Mouse (Mus musculus) right cerebral cortex, postnatal 36 days (tissue): ENCODE measurements around the gene Arf4.

Experiments
- DNase-seq, 2 experiments: peaks; one replicate each; pipeline ENCODE4 v3.0.0; 2022; ENCODE audit warnings: low spot score in 2 of 2, mixed read lengths in 1 of 2

Gene Arf4

GRCm38 (mm10) chr14:26637851-26638707 lies at the start of gene Arf4:
Gene Arf4, plus strand, starts transcription at chr14:26638074.
- DNase-seq = peak; percentile 98 to 99

DNA sequence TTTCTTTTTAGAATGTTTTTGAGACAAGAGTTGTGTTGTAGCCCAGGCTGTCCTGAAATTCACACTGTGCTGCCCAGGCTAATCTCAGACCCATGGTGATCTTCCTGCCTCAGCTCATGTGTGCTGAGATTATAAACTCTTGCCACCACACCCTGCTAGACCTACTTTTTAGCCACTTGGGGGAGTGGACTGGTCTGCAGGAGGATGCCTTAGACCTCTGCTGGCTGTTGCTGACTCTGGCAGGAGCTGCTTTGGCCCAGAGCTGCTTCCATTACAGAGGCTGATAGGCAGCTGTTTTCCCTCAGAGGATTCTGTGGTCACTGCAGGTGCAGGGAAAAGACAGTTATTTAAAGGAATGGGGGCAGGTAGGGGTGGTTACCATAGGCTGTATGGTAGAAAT lies 46.5 kb upstream of the Arf4 start:
- DNase-seq = no peak

DNA sequence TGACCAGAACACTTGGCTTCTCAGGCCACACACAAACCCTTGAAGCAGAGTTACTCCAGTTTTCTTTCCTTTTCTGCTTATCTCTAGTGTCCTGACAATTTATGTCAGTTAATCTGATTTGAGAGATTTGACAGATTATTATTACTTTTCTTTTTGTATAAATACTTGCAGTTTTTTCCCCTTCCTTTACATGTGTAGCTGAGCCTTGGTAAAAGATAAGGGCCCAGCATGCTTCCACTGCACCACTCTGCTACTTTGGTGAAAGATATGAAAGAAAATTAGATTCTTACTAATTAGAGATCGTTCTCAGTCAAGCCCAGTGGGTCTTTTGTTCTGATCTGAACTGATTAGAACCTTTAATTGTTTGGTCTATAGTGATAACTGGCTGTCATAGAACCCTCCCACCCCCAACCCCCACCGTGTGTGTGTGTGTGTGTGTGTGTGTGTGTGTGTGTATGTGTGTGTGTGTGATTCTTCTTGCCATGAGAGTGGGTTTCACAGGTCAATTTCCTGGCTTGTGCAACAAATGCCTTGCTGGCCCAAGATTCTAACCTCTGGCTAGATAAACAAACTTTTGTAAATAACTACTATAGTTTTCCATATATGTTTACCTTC lies 44.5 kb upstream of the Arf4 start:
- DNase-seq = no peak

GRCm38 (mm10) chr14:26595167-26595566 lies 42.7 kb upstream of the Arf4 start:
- DNase-seq = no peak

DNA sequence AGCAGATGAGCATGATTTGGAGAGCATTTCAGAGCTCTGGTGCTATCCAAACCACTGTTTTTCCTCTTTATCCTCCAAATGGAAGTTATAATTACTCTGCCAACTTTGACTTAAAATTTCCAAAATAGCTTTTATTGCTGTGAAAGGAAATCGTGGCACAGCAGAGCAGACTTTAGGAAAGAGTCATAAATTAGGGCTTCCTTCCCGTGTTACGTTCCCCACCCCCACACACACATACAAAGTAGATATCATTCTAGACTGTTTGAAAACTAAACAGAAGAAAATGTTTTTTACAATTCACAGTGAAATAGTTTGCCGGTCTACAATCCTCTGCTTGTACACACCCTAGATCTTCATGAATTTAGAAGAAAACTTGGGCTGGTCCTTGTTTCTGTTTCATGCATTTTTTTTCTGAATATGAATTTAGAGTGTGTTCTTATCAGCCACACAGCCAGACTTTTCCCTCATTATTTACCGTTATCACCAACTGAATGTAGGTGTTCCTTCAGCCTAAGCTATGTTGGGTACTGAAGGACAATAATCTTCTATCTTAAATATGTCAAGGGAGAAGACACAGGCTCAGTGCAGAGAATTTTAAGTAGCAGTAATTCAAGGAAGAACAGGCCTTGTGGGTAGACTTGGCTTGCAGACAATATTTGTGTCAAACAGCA lies 42.0 kb upstream of the Arf4 start:
- DNase-seq = no peak

- no peak for DNase-seq
Observed at GRCm38 (mm10) chr14:26605354-26605753, 32.5 kb upstream of the Arf4 start.

DNA sequence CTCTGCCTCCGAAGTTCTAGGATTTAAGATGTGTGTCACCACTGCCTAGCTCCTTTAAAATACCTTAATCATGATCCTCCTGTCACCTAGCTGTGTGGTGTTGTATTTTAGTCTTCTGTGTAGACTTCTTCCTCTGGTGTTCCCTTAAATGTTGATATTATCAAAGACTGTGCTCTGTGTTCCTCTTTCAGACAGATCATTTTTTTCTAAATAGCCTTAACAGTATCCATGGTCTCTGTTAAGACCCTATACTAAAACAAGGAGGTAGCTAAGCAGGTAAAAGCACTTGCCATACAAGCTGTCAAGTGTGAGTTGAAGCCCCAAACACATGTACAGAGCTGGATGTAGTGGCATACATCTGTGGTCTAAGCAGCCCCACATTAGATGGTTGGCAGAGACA lies 28.2 kb upstream of the Arf4 start:
- DNase-seq = no peak

- DNase-seq = no peak
Observed at GRCm38 (mm10) chr14:26610689-26611088, 27.2 kb upstream of the Arf4 start.

GRCm38 (mm10) chr14:26625301-26625700 lies 12.6 kb upstream of the Arf4 start:
- no peak for DNase-seq

DNA sequence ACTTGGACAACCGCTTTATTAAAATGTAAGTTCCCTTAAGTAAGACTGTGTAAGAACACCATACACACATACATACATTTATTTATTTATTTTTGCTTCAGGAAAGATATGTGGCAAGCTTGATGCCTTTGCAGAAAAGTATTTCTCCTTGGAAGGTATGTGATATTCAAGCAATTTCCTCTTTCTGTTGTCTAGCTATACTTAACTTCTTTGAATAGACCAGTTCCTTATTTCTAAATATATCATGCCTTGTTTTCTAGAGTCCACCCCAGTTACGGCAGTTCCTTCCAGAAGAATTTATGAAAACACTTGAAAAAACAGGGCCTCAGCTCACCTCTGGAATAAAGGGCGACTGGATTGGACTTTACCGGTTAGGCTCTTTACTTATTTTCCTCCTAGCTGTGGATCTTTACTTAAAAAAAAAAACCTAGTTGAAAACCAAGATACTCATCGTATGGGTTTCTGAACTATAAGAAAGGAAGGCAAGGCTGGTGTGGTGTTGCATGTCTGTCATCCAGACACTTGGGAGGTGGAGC lies 11.2 kb upstream of the Arf4 start:
- no peak for DNase-seq

- peak; percentile 10 to 12 for DNase-seq
Observed at GRCm38 (mm10) chr14:26637025-26637850, 636 bp upstream of the Arf4 start.

DNA sequence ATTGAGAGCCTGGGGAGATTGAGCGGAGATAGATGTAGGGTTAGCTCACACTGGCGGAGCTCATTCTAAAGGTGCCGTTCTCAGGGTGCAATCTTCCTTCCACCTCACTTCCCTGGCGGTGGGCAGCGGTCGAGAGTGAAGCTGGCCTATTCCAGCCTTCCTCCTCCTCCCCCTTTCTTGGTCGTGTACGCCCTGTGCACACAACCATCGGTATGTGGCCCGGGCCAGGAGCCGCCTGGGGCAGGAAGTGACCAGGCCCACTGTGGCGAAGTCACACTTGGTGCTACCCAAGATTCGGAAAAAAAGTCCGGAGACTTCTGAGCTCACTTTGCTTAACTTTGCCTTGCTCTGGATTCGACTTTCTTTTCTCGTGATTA lies 822 bp downstream of the Arf4 start:
- peak; percentile 22 to 27 for DNase-seq

DNA sequence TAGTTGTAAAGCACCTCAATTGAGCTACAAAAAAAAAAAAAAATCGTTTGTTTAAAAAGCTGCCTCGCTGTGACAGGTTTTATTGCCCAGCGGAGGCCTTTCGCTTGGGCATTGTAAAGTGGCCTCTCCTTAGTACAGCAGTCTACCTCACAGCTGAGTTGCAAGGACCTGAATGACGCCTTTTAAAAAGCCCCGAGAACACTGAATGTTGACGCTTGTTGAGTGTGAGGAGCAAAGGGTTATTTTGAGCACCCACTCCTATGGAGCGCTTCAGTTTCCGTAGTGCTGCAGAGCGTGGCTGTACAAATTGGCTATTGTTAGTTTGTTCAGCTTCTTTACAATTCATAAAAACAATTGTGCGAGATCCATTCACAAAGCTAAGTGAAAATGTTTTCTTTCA lies 1.4 kb downstream of the Arf4 start:
- no peak for DNase-seq

DNA sequence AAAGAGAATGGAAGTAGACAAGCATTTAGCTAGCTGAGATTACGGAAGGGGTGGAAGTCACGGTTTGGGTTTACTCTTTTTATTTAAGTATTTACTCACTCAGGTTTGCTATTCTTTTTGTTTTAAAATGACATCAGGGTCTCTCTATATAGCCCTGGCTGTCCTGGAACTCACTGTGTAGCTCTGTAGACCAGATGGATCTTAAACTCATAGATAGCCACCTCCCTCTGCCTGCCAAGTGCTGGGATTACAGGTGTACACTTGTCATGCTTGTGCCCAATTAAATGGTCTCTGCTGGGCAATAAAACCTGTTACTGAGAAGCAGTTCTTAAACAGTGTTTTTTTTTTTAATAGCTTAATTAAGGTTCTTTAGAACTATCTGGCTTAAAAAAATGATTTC lies 2.1 kb downstream of the Arf4 start:
- no peak for DNase-seq

GRCm38 (mm10) chr14:26643006-26643624 lies 5.2 kb downstream of the Arf4 start:
- no peak for DNase-seq

DNA sequence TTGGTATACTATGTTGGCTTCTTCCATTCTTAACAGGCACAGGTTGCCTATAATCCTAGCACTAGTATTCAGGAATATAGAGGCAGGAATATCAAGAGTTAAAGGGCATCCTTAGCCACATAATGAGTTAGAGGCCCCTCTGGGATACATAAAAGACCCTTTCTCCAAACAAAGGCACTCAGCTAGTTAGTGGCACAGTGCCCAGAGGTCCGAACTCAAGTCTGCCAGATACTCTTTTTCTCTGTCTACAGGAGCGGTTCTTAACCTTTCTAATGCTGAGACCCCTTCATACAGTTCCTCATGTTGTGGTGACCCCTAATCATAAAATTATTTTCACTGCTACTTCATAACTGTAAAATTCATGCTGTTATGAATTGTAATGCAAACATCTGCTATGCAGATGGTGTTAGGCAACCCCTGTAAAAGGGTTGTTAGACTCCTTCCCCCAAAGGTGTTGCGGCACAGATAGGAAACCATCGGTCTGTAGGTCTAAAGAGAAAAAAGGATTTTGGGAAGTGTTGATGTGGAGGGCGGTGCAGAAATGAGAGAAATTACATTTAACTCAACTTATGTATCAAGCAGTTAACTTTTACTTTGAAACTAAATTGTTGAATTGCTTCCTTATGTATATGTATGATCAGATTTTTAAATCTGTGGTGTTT lies 8.2 kb downstream of the Arf4 start:
- DNase-seq = no peak

DNA sequence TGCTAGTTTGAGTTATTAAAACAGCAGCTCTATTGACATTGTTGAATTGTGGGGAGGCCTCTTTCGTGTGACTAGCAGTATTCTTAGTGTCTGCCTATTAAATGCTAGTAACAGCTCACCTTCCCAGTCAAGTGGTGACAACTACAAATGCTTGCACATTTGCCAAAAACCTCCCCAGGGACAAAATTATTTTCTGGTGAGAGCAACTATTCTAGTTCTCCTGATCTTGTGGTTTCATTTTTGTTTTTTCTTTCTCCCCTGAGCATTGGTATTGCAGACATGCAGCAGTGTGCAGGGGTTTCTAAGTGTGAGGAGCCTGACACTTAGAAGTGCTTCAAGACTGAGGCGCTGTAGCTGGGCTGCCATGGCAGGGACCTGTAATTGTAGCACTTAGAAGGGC lies 9.9 kb downstream of the Arf4 start:
- DNase-seq = no peak

DNA sequence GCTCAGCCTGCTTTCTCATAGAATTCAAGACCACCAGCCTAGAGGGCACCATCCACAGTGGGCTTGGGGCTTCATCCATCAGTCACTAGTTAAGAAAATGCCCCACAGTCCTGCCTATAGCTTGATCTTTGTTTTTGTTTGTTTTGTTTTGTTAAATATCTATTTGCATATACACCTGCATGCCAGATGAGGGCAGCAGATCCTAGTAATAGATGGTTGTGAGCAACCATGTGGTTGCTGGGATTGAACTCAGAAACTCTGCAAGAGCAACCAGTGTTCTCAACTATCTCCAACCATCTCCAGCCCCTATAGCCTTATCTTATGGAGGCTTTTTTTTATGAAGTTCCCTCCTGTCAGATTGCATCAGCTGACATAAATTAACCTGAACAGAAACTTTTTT lies 14.0 kb downstream of the Arf4 start:
- no peak for DNase-seq

GRCm38 (mm10) chr14:26658178-26658577 lies 20.3 kb downstream of the Arf4 start:
- DNase-seq = no peak

DNA sequence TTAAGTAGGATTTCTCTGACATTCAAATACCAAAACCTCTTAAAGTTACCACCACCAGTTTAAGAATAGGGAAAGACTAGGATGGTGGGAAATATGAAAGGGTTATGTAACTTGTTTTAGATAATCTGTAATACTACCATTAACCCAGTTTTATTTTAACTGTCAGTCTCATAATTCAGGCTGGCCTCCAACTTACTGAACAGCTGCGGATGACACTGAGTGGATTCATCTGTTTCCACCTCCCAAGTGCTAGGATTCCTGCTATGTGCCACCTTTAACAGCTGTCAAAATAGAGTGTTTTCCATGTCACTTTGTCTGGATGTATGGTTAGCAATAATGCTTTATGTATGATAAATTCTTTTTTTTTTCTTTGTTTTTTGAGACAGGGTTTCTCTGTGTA lies 22.4 kb downstream of the Arf4 start:
- DNase-seq = no peak

- DNase-seq = no peak
Observed at GRCm38 (mm10) chr14:26662016-26662415, 24.1 kb downstream of the Arf4 start.
